Mouse (Mus musculus) liver, adult 2 months (tissue): ENCODE data around the gene Itpkc. TPM values are rescaled to one million over a fixed set of nuclear protein-coding genes. Genes with fewer than 3 reads are reported as not detected.

Source experiments
- DNase-seq: peaks from one replicate; pipeline ENCODE4 v3.0.0-alpha.2; 2011; ENCODE audit warnings: low read depth, low spot score; ENCODE audit errors: extremely low read depth
- H3K27ac ChIP-seq: fragments of 200-500 bp; replicated peaks from 2 replicates; pipeline ENCODE4 v1.5.1; 2012; ENCODE audit warnings: low read depth, mild to moderate bottlenecking, control low read depth, inconsistent platforms, low read length; ENCODE audit not compliant: insufficient read depth
- H3K27me3 ChIP-seq: fragments of 200-500 bp; 2 replicates; pipeline ENCODE4 v1.6.1; 2012; ENCODE audit warnings: mild to moderate bottlenecking, moderate library complexity, low read length, inconsistent platforms; ENCODE audit not compliant: control insufficient read depth, insufficient read depth
- H3K36me3 ChIP-seq: fragments of 200-500 bp; 2 replicates; pipeline ENCODE4 v1.6.1; 2012; ENCODE audit warnings: low read length, inconsistent platforms; ENCODE audit not compliant: control insufficient read depth, insufficient read depth
- H3K4me1 ChIP-seq: fragments of 200-500 bp; 2 replicates; pipeline ENCODE4 v1.6.1; 2011; ENCODE audit warnings: low read length; ENCODE audit not compliant: control insufficient read depth, insufficient read depth
- H3K4me3 ChIP-seq: fragments of 200-500 bp; 2 replicates; pipeline ENCODE4 v1.5.1; 2011; ENCODE audit warnings: low read depth, mild to moderate bottlenecking, control low read depth, low read length, moderate library complexity; ENCODE audit not compliant: insufficient read depth
- H3K79me2 ChIP-seq: fragments of 200-500 bp; 2 replicates; pipeline ENCODE4 v1.6.1; 2012; ENCODE audit warnings: inconsistent platforms, mild to moderate bottlenecking, low read length, moderate library complexity; ENCODE audit not compliant: control insufficient read depth, insufficient read depth
- H3K9ac ChIP-seq: fragments of 200-500 bp; 2 replicates; pipeline ENCODE4 v1.6.1; 2012; ENCODE audit warnings: low read depth, mild to moderate bottlenecking, control low read depth, inconsistent platforms, low read length
- CTCF ChIP-seq: fragments of 200-500 bp; IDR thresholded peaks from 2 replicates; pipeline ENCODE4 v1.5.1; 2011; ENCODE audit warnings: low read depth, low read length, control low read depth
- POLR2A ChIP-seq: fragments of 200-500 bp; IDR thresholded peaks from 2 replicates; pipeline ENCODE4 v1.6.1; 2011; ENCODE audit warnings: low read length, control low read depth; ENCODE audit not compliant: insufficient read depth; ENCODE audit errors: extremely low read depth
- WGBS: fragments of 180-500 bp; shearing (Covaris S2); methylation state at CpG from one replicate; pipeline ENCODE4 v1.1.7; 2018; 5-methylcytosine and 5-hydroxymethylcytosine counted together
- polyA plus RNA-seq: library from polyadenylated mRNA; depleted of rRNA; stranded (reverse); fragments of >200 nt; gene quantifications from 2 replicates; pipeline ENCODE4 v1.2.3, GENCODE M21; 2012
- total RNA-seq: library from RNA; depleted of rRNA; stranded (reverse); fragments of >200 nt; gene quantifications from 2 replicates; pipeline ENCODE4 v1.2.3, GENCODE M21; 2014

Gene Itpkc
- total and polyA plus RNA-seq, 2 experiments, result 3.5 to 5.8 TPM

DNA sequence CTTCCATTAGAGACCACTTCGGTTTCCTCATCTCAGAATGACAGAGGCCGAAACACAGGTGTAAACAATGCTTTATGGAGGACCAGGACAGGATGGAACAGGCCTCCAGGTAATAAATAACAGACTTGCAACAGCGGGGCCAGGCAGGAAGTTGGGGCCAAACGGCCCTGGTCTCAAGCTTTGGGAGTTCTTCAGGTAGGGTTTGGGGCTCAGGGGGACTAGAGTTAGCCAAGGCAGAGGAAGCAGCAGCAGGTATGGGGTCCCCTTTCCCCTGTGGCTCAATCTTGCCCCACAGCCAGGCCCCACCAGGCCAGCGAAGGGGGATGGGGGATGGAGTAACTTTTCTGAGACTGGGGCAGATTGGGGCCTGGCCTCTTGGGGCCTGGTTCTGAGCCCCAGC, 60.1 kb downstream of the Itpkc start:
- Histone ChIP-seq H3K36me3 (no peaks in the 10 kb centered on the region), H3K79me2 (peaks cover 4% of the 10 kb centered on the region; the same call in 1 of the 2 replicates), H3K4me1 (peaks cover 19% of the 10 kb centered on the region), H3K27me3 (no peaks in the 10 kb centered on the region), H3K27ac (no peak overlapping the region), H3K9ac (no peak overlapping the region), H3K4me3 (no peak overlapping the region)
- TF ChIP-seq POLR2A (no peak), CTCF (no peak)
- 65% methylated on average over 5 of the region's 5 CpGs for WGBS
- DNase-seq, result no peak

GRCm38 (mm10) chr7:27167475-27168094, 60.9 kb downstream of the Itpkc start:
- Histone ChIP-seq H3K27ac (peak overlapping the region; percentile 93), H3K36me3 (no peaks in the 10 kb centered on the region), H3K4me1 (peaks cover 26% of the 10 kb centered on the region), H3K27me3 (no peaks in the 10 kb centered on the region), H3K4me3 (peak overlapping the region; percentile 20; the same call in 1 of the 2 replicates), H3K9ac (peak overlapping the region; percentile 54), H3K79me2 (peaks cover 4% of the 10 kb centered on the region; the same call in 1 of the 2 replicates)
- TF ChIP-seq CTCF (no peak), POLR2A (no peak)
- DNase-seq, result peak; percentile 44
- WGBS, result 56% methylated on average over 11 of the region's 11 CpGs

DNA sequence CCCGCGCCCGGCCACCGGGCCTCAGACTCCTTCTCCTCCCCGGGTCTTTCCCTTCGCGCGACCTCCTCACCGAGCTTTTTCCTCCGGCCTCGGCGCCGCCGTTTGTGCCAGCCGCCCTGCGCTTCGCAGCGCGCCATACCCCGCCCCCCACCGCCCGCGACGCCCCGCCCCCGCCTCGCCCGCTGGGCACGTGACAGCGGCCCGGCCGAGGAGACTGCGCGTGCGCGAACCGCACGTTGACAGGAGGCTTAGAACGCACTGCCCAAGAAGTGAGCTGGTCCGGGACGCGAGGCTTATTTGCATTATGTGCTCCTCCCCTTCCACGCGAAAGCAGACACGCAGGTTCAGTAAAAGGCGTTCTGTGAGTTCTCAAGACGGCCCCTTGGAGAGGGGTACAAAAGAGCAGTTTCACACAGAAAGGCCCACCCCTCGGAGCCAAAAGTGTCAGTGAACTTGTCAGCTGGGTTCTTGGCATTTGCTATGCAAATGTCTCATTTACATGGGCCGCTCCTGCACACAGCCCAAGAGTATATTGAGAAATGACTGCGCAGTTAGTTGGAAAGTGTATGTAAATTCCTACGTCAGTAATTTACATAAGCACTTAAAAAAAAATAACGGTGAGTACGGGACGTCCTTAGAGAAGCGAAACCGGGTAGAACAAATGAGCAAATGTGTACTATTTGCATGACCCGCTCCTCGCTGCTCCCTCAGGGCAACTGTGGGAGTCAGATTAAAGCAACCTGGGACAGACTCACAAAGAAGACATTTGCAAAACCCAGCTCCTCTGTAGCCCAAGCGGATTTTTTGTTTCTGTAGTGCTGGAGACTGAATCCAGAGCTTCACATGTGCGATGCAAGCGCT, 61.6 kb downstream of the Itpkc start, which contains the start of gene Egln2:
Egln2 (minus strand) TSS at position 189 of the 861 bp plus-strand sequence.
- DNase-seq, result peak; percentile 96
- Histone ChIP-seq H3K79me2 (peaks cover 4% of the 10 kb centered on the region; the same call in 1 of the 2 replicates), H3K9ac (peak within 1 kb of the TSS; percentile 89), H3K36me3 (no peaks in the 10 kb centered on the region), H3K4me1 (peaks cover 26% of the 10 kb centered on the region), H3K27me3 (no peaks in the 10 kb centered on the region), H3K4me3 (peak within 1 kb of the TSS; percentile 72), H3K27ac (peak within 1 kb of the TSS; percentile 95)
- TF ChIP-seq CTCF (no peak), POLR2A (0 out of 2 replicates have a peak, but pooled peaks have one; percentile 54)
- WGBS, result under 1% methylated on average over 61 of the region's 61 CpGs

GRCm38 (mm10) chr7:27166229-27166613, 62.2 kb downstream of the Itpkc start:
- Histone ChIP-seq H3K27ac (peak overlapping the region; percentile 95), H3K27me3 (no peaks in the 10 kb centered on the region), H3K36me3 (no peaks in the 10 kb centered on the region), H3K79me2 (peaks cover 4% of the 10 kb centered on the region; the same call in 1 of the 2 replicates), H3K4me3 (peak overlapping the region; percentile 72), H3K4me1 (peaks cover 29% of the 10 kb centered on the region), H3K9ac (peak overlapping the region; percentile 89)
- peak; percentile 88 for DNase-seq
- under 1% methylated on average over 40 of the region's 43 CpGs for WGBS
- TF ChIP-seq POLR2A, result peak; percentile 78
- no peak for TF ChIP-seq CTCF

- Histone ChIP-seq H3K4me1 (peaks cover 34% of the 10 kb centered on the region), H3K27me3 (no peaks in the 10 kb centered on the region), H3K27ac (peak overlapping the region; percentile 93), H3K36me3 (no peaks in the 10 kb centered on the region), H3K4me3 (peak overlapping the region; percentile 72), H3K79me2 (peaks cover 4% of the 10 kb centered on the region; the same call in 1 of the 2 replicates), H3K9ac (peak overlapping the region; percentile 88)
- DNase-seq, result no peak
- no peak for TF ChIP-seq POLR2A
- TF ChIP-seq CTCF, result no peak
- WGBS, result under 1% methylated on average over 8 of the region's 8 CpGs
Observed at GRCm38 (mm10) chr7:27165696-27166095, 62.8 kb downstream of the Itpkc start.
